Mouse (Mus musculus): ENCODE measurements around the gene Eif4e3.
A peak's percentile ranks its signal among the peaks of the same experiment; 100 is the strongest.

Gene Eif4e3

DNA sequence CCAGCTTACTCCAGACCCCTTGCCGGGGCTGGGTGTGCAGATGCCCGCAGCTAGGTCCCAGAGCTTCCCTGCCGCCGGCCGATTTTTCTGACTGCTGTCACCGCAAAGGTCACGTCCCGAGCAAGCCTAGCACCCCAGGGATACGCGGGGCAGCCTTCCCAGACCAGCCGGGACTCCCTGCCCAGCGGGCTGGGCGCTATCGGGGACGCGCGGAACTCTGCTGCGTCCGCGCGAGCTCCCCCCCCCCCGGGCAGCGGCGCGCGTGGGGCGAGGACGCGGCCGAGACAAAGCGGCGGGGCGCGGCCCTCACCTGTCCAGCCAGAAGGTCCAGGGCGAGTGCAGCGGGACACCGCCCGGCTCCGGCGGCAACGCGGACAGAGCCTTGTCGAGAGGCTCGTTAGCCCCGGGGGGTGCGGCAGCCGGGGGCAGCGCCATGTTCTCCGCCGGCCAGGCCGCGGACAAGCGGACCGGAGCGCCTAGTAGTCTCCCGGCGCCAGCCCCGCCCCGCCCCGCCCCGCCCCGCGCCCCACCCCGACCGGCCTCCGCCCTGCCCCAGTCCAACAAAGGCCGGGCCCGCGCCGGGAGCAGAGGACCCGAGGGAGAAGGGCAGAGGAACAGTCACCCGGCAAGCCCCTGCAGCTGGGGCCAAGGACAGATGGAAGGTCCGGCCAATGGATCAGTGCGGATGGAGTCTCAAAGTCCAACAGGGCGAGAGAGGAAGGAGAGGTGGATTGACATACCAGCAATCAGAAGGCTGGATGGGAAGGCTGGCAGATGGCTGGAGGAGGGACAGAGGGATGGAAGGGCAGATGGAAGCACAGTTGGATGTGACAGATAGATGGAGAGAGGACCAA, at the start of gene Eif4e3, which contains the start of gene Gm20696:
Eif4e3 (minus strand) TSS at position 454 of the 854 bp plus-strand sequence.
Gm20696 (minus strand) TSS at position 480 of the 854 bp plus-strand sequence.
- ATAC-seq (ENCODE audit: low TSS enrichment) = peak; percentile 3; the same call in 1 of the 2 replicates

- ATAC-seq (ENCODE audit: low TSS enrichment) = no peak
These were observed 49.3 kb upstream of the Eif4e3 start for GRCm38 (mm10) chr6:99715913-99716312.

DNA sequence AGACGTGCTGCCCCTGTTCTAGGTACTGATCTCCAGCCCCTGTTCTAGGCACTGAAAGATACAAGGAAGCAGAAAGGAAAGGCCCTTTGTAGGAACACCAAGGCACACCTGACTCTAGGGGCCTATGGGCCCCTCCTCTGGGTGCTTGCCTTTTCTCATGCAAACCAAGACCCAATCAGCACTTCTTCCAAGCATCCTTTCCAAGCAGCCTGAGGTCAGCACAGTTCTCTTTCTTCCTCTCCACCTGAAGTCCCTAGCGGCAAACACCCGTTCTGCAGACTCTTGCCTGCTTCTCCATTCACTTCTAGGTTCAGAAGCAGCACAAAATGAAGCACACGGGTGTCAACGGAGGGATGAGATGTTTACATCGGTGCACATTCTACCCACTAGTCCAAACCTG, 48.6 kb upstream of the Eif4e3 start:
- no peak for ATAC-seq (ENCODE audit: low TSS enrichment)

DNA sequence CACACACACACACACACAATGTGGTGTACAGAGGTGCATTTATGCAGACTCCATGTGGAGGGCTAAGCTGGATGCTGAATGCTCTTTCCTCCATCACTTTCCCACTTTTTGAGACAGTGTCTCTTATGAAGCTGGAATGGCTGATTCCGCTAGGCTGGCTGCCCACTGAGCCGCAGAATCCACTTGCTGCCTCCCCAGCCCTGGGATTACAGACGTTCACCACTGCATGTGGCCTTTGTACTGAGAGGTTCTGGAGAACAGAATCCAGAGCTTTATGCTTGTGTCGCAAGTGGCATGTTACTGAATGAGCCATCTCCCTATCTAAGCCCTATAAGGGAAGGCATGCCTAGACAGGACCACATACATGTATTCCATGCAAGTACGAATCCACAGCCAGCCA, 46.7 kb upstream of the Eif4e3 start:
- ATAC-seq (ENCODE audit: low TSS enrichment) = no peak

- ATAC-seq (ENCODE audit: low TSS enrichment) = no peak
These were observed 45.1 kb upstream of the Eif4e3 start for GRCm38 (mm10) chr6:99711576-99712101.

- no peak for ATAC-seq (ENCODE audit: low TSS enrichment)
These were observed 33.9 kb upstream of the Eif4e3 start for GRCm38 (mm10) chr6:99700484-99700883.

GRCm38 (mm10) chr6:99692916-99693841, 26.6 kb upstream of the Eif4e3 start:
- peak; percentile 10; the same call in 1 of the 2 replicates for ATAC-seq (ENCODE audit: low TSS enrichment)

DNA sequence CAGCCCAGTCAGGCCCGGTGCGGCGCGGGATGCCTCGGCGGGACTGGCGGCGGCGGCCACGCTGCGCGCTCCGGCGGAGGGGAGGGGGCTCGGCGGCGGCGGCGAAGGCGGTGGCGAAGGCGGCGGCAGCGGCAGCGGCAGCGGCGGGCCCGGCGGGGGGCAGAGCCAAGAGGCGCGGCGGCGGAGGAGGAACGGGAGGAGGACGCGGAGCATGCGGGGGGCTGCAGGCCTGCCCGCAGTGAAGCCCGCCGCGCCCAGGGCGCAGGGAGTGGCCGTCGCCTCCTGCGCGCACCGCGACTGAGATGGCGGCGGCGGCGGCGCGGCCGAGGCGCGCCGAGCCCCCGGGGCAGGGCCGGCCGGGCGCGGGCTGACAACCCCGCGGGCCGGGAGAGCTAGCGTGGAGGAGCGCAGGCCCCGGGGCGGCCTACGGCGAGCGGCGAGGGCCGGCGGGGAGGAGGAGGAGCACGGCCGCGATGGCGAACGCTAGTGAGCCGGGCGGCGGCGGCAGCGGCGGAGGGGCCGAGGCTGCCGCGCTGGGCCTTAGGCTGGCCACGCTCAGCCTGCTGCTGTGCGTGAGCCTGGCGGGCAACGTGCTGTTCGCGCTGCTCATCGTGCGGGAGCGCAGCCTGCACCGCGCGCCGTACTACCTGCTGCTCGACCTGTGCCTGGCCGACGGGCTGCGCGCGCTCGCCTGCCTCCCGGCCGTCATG, 25.8 kb upstream of the Eif4e3 start, which contains the start of gene Gpr27:
Gpr27 (plus strand) TSS at position 474 of the 710 bp plus-strand sequence.
- peak; percentile 56 for ATAC-seq (ENCODE audit: low TSS enrichment)

DNA sequence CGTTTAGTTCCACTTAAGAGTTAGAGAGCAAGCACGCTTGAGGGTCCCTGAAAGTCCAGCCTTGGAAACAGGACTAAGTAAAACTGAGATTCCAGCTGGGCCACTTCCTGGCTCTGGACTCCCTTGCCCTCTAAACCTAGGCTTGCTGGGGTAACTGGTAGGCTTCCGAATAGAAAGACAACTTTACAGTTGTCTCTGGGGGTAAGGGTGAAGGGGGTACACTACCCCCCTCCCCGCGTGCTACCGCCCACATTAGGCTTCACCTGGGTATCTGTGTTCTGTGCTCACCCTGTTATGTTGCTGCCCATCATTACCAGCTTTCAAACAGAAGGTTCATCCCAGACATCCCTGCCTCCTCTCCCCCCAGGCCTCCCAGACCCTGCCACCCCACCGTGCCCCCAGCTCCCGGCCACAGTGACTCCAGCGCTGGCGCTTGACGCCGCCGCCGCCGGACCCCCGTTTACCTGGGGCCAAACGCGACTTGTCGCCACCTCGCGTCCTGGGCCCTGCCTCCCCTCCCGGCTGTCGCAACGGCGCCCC, 25.2 kb upstream of the Eif4e3 start:
- peak; percentile 1; the same call in 1 of the 2 replicates for ATAC-seq (ENCODE audit: low TSS enrichment)

- ATAC-seq (ENCODE audit: low TSS enrichment) = no peak
These were observed 21.9 kb upstream of the Eif4e3 start for GRCm38 (mm10) chr6:99688513-99688912.

DNA sequence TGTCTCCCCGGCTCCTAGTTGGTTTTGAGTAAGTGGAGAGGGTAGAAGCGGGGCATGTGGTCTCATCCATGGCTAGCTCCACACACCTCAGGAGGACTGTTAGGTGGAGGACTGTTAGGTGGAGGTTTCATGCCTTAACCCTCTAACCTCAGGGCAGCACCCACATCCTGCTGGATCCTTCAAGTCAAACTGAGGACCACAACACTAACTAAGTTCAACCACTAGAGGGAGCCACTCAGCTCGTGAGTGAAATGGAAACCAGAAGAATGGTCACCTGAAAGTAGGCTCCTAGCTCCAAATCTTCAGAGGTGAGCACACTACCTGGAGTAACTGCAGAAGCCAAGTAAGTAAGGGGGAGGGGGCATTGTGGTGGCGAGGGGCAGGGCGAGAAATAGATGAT, 18.3 kb upstream of the Eif4e3 start:
- no peak for ATAC-seq (ENCODE audit: low TSS enrichment)

GRCm38 (mm10) chr6:99683974-99684373, 17.4 kb upstream of the Eif4e3 start:
- ATAC-seq (ENCODE audit: low TSS enrichment) = no peak

DNA sequence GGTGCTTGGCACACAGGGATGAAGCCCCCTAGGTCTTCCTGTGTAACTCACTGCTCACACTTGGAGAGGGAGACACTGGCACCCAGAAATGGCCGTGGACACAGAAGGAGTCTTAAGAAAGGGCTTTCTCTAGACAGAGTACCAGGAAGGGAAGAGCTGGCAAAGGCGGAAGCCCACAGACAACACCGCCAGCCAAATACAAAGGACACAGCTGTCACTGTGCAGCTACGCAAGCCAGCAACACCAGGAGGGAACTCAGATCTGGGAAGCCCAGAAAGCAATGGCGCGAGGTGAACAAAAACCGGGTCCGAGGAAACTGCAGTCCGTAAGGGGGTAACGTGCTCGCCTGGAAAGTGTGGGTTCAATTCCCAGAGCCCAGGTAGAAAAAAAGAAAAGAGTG, 11.5 kb upstream of the Eif4e3 start:
- peak; percentile 81 for ATAC-seq (ENCODE audit: low TSS enrichment)

- no peak for ATAC-seq (ENCODE audit: low TSS enrichment)
These were observed 10.8 kb upstream of the Eif4e3 start for GRCm38 (mm10) chr6:99677325-99677724.

DNA sequence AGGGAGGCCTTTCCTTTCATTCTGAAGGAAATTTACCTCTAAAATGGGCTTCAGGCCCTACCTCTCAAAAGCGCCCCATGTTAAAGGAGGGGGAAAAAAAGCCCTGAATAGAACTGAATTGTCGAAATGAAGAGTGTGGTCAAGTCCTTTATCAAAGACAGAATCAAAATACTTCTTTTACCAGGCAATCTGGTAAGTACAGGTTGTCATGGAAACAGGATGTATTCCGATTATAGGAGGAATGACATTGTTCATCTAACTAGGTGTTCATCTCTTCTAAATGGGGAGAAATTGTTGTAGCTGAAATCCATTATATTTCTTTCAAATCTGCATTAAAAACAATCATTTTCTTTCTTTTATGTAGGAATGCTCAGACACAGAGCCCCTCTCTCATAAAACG, 7.9 kb upstream of the Eif4e3 start:
- ATAC-seq (ENCODE audit: low TSS enrichment) = no peak

DNA sequence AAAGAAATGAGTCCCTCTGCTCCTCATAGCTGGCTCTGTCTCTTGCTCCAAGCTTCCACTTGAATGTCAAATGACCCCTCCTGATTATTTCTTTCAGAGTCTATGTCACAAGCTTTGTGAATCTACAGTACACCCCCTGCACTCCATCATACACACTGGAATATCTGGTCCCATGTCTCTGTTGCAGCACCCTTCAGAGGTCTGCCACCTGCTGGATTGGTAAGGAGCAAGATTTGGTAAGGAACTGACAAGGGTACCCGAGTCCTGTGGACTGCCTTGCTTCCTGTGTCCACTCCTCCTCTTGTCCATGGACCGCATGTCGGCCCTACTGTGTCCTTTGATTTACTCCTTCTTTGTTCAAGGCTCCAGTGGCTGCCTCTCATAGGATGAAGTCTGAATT, 5.2 kb upstream of the Eif4e3 start:
- no peak for ATAC-seq (ENCODE audit: low TSS enrichment)

DNA sequence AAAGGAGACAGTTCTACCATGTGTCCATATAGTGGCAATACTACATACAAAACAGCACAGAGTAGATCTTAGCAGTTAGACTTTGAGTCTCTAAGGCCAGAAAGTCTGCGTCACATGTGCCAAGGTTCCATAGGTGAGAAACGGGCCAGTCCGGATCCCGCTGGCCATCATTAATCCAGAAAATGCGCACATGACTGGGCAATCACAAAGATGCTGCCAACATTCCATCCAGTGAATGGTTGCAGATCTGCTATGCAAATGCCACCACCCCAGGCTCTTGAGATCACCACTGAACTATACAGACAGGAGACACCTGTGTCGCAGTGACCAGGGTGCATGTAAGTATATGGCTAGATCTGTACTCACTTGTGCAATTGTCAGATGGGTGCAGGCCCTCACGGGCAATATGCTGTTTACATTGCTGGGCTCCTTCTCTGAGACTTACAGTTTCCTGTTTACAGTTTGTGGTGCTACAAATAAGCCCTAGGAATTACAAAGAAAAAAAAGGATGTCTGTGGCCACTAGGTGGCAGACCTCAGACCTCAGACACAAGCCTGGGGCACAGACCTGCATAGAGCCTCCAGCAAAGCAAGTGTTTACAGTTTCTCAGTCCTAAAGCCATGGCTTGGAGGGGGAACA, 4.0 kb upstream of the Eif4e3 start:
- ATAC-seq (ENCODE audit: low TSS enrichment) = peak; percentile 29; the same call in 1 of the 2 replicates

DNA sequence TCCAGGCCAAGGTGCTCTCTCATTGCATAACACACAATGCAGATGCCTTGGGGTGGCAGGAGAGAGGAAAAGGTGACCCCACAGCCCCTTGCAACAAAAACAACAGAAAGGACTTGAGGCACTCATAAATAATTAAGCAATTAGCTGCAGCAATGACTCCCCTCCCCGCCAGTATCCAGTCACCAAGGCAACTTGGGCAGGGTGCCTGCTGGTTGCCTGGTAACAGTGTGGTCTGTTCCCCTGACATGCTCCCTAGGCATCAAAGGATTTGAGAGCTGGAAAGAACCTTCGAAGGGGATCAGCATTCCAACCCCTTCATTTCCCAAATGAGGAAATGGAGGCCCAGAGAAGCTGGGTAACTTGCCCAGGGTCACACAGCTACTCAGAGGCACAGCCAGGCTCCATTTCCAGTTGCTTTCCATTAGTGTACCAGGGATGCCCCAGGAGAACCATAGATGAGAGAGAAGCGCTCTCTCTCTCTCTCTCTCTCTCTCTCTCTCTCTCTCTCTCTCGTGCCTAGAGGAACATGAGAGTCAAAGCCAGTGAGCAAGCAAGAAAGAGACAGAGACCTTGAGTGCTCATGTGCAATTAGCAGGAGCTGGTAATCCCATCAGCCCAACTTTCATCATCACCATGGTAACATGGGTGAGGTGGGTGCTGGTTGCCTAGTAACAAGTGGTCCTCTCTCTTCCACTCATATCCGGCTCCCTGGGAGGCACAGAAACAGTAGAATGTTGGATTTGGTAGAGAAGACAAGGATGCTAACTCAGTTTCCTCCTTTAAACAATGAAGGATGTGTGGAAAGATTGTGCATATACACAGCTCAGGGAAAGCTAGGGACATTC, 3.1 kb upstream of the Eif4e3 start:
- ATAC-seq (ENCODE audit: low TSS enrichment) = peak; percentile 68

DNA sequence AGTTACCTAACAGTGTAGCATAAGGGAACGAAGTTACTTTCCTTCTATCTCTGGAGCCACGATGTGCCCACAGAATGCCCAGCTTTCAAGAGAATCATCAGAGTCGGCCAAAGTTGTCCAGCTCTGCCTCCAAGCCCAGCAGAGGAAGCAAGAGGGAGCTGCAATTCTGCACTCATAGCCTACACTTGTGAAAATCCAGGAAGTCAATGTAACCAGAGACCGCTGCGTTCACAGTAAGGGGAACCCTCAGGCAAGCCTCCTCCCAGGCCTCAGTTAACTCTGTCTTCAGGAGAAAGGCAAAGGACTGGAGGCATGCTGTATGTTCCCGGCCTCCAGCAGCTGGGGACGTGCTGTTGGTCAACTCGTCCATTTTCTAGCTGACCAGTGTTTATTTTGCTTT, 719 bp upstream of the Eif4e3 start:
- ATAC-seq (ENCODE audit: low TSS enrichment) = peak; percentile 1; the same call in 1 of the 2 replicates
